Mouse (Mus musculus): ENCODE measurements around the gene Ptgir. TPM values are rescaled to one million over a fixed set of nuclear protein-coding genes. Genes with fewer than 3 reads are reported as not detected.

Ptgir gene
- polyA plus RNA-seq, 1 experiment from 2014 or later = 2.6 TPM

Other genes with a start within 250 kb of the Ptgir start
- gene Ceacam15, start 230.8 kb upstream of the Ptgir start, polyA plus RNA-seq (2015; fragmentation: Nextera tagmentation; extraction: Ambion mirVana) = not detected in 2 replicates
- gene Ceacam9, start 184.6 kb upstream of the Ptgir start, polyA plus RNA-seq (2015; fragmentation: Nextera tagmentation; extraction: Ambion mirVana) = not detected in 2 replicates
- 275 and 283 TPM in 2 replicates for gene Ap2s1, start 168.1 kb upstream of the Ptgir start, polyA plus RNA-seq (2015; fragmentation: Nextera tagmentation; extraction: Ambion mirVana)
- 46.7 and 47.2 TPM in 2 replicates for gene Slc1a5, start 125.2 kb upstream of the Ptgir start, polyA plus RNA-seq (2015; fragmentation: Nextera tagmentation; extraction: Ambion mirVana)
- gene Strn4, start 90.6 kb upstream of the Ptgir start, polyA plus RNA-seq (2015; fragmentation: Nextera tagmentation; extraction: Ambion mirVana) = 87.1 and 92.1 TPM in 2 replicates
- gene Fkrp, start 89.8 kb upstream of the Ptgir start, polyA plus RNA-seq (2015; fragmentation: Nextera tagmentation; extraction: Ambion mirVana) = 28.1 and 28.9 TPM in 2 replicates
- 21.7 and 23.3 TPM in 2 replicates for gene Prkd2, start 63.6 kb upstream of the Ptgir start, polyA plus RNA-seq (2015; fragmentation: Nextera tagmentation; extraction: Ambion mirVana)
- gene Dact3, start 31.2 kb upstream of the Ptgir start, polyA plus RNA-seq (2015; fragmentation: Nextera tagmentation; extraction: Ambion mirVana) = 2.1 and 2.2 TPM in 2 replicates
- 12.9 and 13.0 TPM in 2 replicates for gene Gng8, start 14.7 kb upstream of the Ptgir start, polyA plus RNA-seq (2015; fragmentation: Nextera tagmentation; extraction: Ambion mirVana)
- 116 and 118 TPM in 2 replicates for gene Calm3, start 17.6 kb downstream of the Ptgir start, polyA plus RNA-seq (2015; fragmentation: Nextera tagmentation; extraction: Ambion mirVana)
- gene Pnmal2, start 38.2 kb downstream of the Ptgir start, polyA plus RNA-seq (2015; fragmentation: Nextera tagmentation; extraction: Ambion mirVana) = 5.1 and 5.5 TPM in 2 replicates
- gene Pnmal1, start 53.2 kb downstream of the Ptgir start, polyA plus RNA-seq (2015; fragmentation: Nextera tagmentation; extraction: Ambion mirVana) = 0.20 and 0.49 TPM in 2 replicates
- gene Gm42372, start 76.6 kb downstream of the Ptgir start, polyA plus RNA-seq (2015; fragmentation: Nextera tagmentation; extraction: Ambion mirVana) = 0.15 and 0.29 TPM in 2 replicates
- 41.7 and 43.8 TPM in 2 replicates for gene Ccdc8, start 86.2 kb downstream of the Ptgir start, polyA plus RNA-seq (2015; fragmentation: Nextera tagmentation; extraction: Ambion mirVana)
- 104 and 105 TPM in 2 replicates for gene Ppp5c, start 121.4 kb downstream of the Ptgir start, polyA plus RNA-seq (2015; fragmentation: Nextera tagmentation; extraction: Ambion mirVana)
- 56.0 and 57.0 TPM in 2 replicates for gene Hif3a, start 155.9 kb downstream of the Ptgir start, polyA plus RNA-seq (2015; fragmentation: Nextera tagmentation; extraction: Ambion mirVana)
- 0.28 and 0.50 TPM in 2 replicates for gene Psg16, start 167.6 kb downstream of the Ptgir start, polyA plus RNA-seq (2015; fragmentation: Nextera tagmentation; extraction: Ambion mirVana)
- gene Ceacam3, start 243.8 kb downstream of the Ptgir start, polyA plus RNA-seq (2015; fragmentation: Nextera tagmentation; extraction: Ambion mirVana) = 0.04 TPM in 1 of 2 replicates, not detected in the other